Mouse (Mus musculus): ENCODE measurements around the gene Higd1b. TPM values are rescaled to one million over a fixed set of nuclear protein-coding genes. Genes with fewer than 3 reads are reported as not detected.

The Higd1b gene
- polyA plus RNA-seq, 1 experiment from 2014 or later = 2.0 TPM

DNA sequence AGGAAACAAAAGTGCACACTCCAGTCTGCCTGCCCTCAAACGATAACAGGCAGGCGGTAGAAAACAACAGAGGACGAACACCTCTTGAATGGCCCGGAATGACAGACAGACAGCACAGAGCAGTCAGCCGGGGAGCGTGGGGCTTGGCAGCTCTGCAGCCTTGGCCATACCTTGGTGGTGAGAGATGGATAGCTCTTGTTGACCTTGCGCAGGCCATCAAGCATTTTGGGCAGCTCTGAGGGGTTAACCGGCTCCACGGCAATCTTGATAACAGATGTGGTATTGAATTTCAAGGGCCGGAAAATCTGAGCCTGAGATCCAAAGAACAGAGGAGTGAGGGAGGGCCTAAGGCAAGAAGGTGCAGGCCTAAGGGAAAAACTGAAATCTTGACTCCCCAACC, 10.3 kb downstream of the Higd1b start:
- H3K4me3 ChIP-seq = no peak overlapping the region
- 92% methylated on average over 10 of the region's 10 CpGs for WGBS
- H3K27me3 ChIP-seq = no peaks in the 10 kb centered on the region
- H3K9ac ChIP-seq = no peak overlapping the region
- H3K4me2 ChIP-seq = no peak overlapping the region
- H3K4me1 ChIP-seq = no peaks in the 10 kb centered on the region
- H3K9me3 ChIP-seq (replicated peaks) = no peaks in the 10 kb centered on the region
- no peak overlapping the region for H3K27ac ChIP-seq
- H3K36me3 ChIP-seq (ENCODE audit: poor library complexity, severe bottlenecking) = peaks cover 100% of the 10 kb centered on the region
- ATAC-seq = no peak

DNA sequence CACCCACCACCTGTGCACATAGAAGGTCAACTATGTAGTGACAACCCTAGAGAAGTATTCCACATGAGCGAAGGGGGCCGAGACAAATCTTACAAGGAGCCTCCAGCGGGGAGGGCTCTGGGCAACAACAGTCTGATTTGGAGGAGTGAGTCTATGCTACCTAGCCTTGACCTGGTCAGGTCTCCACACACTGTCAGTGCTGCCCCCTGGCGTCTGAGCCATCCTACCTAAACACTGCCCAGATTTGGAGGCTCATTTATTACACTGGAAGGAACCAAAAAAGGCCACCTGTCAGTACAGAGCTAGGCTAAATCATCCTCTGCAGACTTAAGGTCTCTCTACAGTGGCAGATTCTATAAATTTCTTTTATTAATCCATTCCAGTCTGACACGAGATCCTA, 16.2 kb downstream of the Higd1b start:
- Histone ChIP-seq H3K27me3 (no peaks in the 10 kb centered on the region), H3K4me2 (no peak overlapping the region), H3K27ac (no peak overlapping the region), H3K4me1 (no peaks in the 10 kb centered on the region), H3K36me3 (ENCODE audit: poor library complexity, severe bottlenecking) (peaks cover 98% of the 10 kb centered on the region), H3K4me3 (no peak overlapping the region), H3K9me3 (replicated peaks) (no peaks in the 10 kb centered on the region), H3K9ac (no peak overlapping the region)
- ATAC-seq = no peak
- WGBS = 67% methylated on average over 5 of the region's 5 CpGs

DNA sequence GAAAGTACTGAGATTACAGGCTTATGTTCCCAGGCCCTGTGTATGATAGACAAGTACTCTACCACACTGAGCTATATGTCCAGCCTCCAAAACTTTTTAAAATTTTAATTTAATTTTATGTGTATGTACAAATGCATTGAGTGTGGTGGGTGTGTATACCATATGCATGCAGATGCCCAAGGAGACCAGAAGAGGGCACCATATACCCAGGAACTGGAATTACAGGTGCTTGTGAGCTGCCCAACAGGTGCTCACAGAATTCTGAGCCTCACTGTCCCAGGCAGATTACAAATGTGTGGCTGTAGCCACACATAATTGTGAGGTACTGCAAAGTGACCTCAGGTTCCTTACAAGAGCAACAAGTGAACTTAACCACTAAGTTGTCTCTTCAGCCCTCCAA, 18.1 kb downstream of the Higd1b start:
- Histone ChIP-seq H3K9ac (no peak overlapping the region), H3K4me3 (no peak overlapping the region), H3K9me3 (replicated peaks) (no peaks in the 10 kb centered on the region), H3K4me1 (no peaks in the 10 kb centered on the region), H3K27me3 (no peaks in the 10 kb centered on the region), H3K27ac (no peak overlapping the region), H3K36me3 (ENCODE audit: poor library complexity, severe bottlenecking) (peaks cover 98% of the 10 kb centered on the region), H3K4me2 (no peak overlapping the region)
- no peak for ATAC-seq

DNA sequence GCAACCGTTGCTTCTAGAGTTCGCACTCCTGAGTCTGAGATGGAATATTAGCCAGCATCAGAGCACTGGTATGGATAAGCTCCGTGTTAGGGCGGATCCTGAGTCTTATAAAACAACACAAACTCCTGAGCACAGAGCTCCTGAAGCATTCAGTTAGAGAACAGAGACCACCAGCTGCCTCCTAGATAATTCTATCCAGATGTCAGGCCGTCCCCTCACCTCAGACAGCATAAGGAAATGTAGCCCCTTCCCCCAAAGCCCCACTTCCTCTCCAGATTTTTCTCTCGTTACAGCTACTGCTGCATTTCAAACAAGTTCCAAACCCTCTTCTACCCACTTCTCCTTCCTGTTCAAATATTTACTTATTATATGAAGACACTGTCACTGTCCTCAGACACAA, 20.3 kb downstream of the Higd1b start:
- WGBS = 89% methylated on average over 6 of the region's 6 CpGs
- H3K9ac ChIP-seq = no peak overlapping the region
- no peak overlapping the region for H3K4me3 ChIP-seq
- H3K36me3 ChIP-seq (ENCODE audit: poor library complexity, severe bottlenecking) = peaks cover 98% of the 10 kb centered on the region
- H3K27ac ChIP-seq = no peak overlapping the region
- no peaks in the 10 kb centered on the region for H3K4me1 ChIP-seq
- H3K4me2 ChIP-seq = no peak overlapping the region
- no peaks in the 10 kb centered on the region for H3K27me3 ChIP-seq
- H3K9me3 ChIP-seq (replicated peaks) = no peaks in the 10 kb centered on the region
- no peak for ATAC-seq

DNA sequence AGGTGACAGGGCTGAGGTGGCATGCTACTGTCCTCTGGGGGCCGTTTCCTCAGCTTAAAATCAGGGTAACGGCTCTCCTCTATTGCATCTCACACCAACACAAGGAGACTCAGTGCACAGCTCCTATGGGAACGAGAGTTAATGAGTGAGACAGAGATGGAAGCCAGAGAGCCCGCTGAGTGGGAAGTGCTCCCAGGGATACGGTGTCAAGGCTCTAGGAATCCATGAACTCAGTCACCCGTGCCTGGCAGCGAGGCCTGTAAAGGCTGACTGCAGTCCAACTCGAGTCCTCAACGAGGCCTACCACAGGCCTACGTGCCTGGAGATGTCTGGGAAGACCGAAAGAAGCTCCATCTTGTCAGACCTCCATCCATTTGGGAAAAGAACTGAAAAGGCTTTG, 23.3 kb downstream of the Higd1b start:
- no peaks in the 10 kb centered on the region for H3K27me3 ChIP-seq
- no peaks in the 10 kb centered on the region for H3K9me3 ChIP-seq (replicated peaks)
- no peak overlapping the region for H3K4me2 ChIP-seq
- peaks cover 98% of the 10 kb centered on the region for H3K36me3 ChIP-seq (ENCODE audit: poor library complexity, severe bottlenecking)
- H3K27ac ChIP-seq = no peak overlapping the region
- H3K9ac ChIP-seq = no peak overlapping the region
- no peak overlapping the region for H3K4me3 ChIP-seq
- H3K4me1 ChIP-seq = no peaks in the 10 kb centered on the region
- ATAC-seq = no peak
- 90% methylated on average over 11 of the region's 11 CpGs for WGBS

DNA sequence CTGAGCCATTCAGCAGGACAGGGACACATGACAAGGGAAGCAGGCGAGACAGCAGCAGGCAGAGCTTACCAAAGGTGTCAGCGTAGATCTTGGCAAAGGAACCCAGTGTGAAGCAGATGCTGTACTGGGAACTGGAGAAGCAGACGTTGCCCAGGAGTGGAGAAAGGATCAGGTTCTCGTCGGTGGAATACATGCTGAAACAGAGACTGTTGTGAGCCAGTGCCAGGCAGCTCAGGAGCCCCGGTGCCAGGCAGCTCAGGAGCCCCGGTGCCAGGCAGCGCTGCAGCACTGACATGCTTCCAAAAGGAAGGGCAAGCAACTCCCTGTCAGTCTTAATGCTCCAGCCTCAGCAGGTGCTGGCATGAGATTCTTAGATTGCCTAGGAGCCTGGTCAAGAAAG, 24.3 kb downstream of the Higd1b start:
- H3K4me2 ChIP-seq = no peak overlapping the region
- peaks cover 92% of the 10 kb centered on the region for H3K36me3 ChIP-seq (ENCODE audit: poor library complexity, severe bottlenecking)
- no peak overlapping the region for H3K4me3 ChIP-seq
- no peak for ATAC-seq
- 86% methylated on average over 8 of the region's 8 CpGs for WGBS
- H3K9ac ChIP-seq = no peak overlapping the region
- no peak overlapping the region for H3K27ac ChIP-seq
- no peaks in the 10 kb centered on the region for H3K4me1 ChIP-seq
- H3K9me3 ChIP-seq (replicated peaks) = no peaks in the 10 kb centered on the region
- no peaks in the 10 kb centered on the region for H3K27me3 ChIP-seq

DNA sequence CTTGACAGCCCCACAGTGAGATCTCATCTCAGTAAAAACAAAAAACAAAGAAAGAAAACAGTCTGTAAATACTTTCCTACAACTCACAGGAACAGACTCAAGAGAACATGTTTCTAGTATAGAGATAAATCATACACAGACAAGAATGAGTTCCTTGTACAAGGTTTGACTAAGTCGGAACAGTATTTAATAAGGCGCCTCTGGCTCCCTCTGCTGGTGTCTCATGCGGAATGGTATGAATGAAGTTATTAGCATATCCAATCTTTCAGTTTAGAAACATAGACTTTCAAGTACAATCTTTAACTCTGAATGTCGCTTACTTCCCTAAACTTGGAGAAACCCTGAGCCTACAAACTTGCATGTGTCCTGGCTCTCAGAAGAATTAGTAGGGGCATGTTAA, 28.6 kb downstream of the Higd1b start:
- 44% methylated on average over 4 of the region's 4 CpGs for WGBS
- H3K36me3 ChIP-seq (ENCODE audit: poor library complexity, severe bottlenecking) = peaks cover 89% of the 10 kb centered on the region
- H3K27me3 ChIP-seq = no peaks in the 10 kb centered on the region
- ATAC-seq = no peak
- no peaks in the 10 kb centered on the region for H3K4me1 ChIP-seq
- no peak overlapping the region for H3K4me3 ChIP-seq
- no peak overlapping the region for H3K4me2 ChIP-seq
- no peak overlapping the region for H3K27ac ChIP-seq
- no peaks in the 10 kb centered on the region for H3K9me3 ChIP-seq (replicated peaks)
- H3K9ac ChIP-seq = no peak overlapping the region

DNA sequence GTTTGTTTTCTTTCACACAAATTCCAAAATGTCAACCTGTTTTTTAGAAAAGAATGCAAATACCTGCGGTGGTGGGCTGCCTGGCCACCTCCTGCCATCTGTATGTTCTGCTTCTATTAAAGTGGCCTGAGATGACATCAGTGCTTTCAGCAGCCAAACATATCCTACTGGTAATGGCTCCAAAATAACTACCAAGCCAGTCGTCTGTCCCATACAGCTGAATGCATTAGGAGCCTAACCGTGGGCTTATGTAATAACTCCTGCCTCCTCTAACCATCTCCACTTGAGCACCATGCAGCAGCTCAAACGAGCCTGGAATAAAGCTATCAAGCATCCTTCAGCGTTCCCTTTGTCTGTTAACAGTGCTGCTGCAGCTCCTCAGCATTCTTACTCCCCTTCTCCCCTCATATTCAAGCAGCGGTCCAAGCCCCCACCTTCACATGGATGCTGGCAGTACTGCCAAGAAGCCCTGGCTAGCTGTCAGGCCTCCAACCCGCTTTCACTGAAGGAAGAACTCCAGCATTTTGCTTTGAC, 39.2 kb downstream of the Higd1b start:
- H3K4me2 ChIP-seq = no peak overlapping the region
- 81% methylated on average over 7 of the region's 7 CpGs for WGBS

DNA sequence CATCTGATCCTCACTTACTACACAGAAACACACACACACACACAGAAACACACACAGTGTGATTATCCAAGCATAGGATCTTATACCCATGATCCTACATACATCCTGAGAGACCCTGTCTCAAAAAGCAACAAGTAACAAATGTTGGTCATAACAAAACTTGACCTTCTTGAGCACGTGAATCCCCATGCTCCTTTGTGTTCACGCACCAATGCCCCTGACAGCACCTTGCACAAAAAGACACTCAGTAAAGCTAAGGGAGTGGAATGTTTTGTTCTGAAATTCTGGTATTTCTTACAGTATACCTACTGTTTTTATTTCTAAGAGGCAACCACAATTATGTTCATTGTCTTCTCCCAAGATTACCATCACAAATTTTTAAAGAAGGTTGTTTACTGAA, 43.9 kb downstream of the Higd1b start:
- no peak for ATAC-seq
- Histone ChIP-seq H3K4me3 (peak overlapping the region; percentile 66), H3K27ac (no peak overlapping the region), H3K4me2 (peak overlapping the region; percentile 77), H3K4me1 (peaks cover 23% of the 10 kb centered on the region), H3K9ac (no peak overlapping the region), H3K9me3 (replicated peaks) (no peaks in the 10 kb centered on the region), H3K36me3 (ENCODE audit: poor library complexity, severe bottlenecking) (peaks cover 31% of the 10 kb centered on the region), H3K27me3 (no peaks in the 10 kb centered on the region)
- 47% methylated on average over 2 of the region's 2 CpGs for WGBS

More for the DNA sequence above, 39.2 kb downstream of the Higd1b start:
- Histone ChIP-seq H3K9me3 (replicated peaks) (no peaks in the 10 kb centered on the region), H3K27ac (no peak overlapping the region), H3K36me3 (ENCODE audit: poor library complexity, severe bottlenecking) (peaks cover 67% of the 10 kb centered on the region), H3K9ac (no peak overlapping the region), H3K27me3 (no peaks in the 10 kb centered on the region), H3K4me1 (peaks cover 11% of the 10 kb centered on the region), H3K4me3 (no peak overlapping the region)
- no peak for ATAC-seq

DNA sequence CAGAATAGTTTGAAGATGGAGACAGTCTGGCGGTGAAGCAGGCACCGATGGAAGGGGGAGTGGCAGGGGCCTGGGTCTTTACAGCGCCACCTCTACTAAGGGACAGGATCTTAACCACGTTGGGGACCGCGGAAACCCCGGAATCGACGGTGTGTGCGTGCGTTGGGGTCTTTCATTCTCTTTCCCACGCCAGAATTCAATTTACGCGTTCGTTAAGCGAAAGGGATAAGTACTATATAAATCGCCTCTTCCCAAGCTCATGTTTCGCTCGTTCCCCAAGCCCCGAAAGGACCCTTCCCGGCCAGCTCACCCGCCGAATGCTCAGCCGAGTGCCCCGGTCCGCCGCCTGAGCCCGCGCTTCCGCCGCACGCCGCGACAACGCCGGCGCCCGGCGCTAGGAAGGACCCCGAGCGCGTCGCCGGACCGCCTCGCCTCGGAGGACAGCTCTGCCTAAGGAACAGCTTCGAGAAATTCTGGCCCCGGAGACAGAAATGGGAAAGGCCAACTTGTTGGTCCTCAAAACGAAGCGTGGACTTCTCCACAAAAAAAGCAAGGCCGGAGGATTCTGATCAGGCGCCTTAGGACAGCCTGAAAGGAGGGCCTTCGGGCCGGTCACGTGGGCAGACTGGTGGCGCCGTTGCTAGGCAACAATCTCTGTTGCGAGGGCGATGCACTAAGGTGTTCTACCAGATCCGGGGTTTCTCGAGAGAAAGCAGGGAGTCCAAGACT, 45.1 kb downstream of the Higd1b start, which contains the start of the genes Eftud2 and Ccdc103:
Gene Eftud2 (minus strand): TSS at position 401 of the 729 bp plus-strand sequence.
Gene Ccdc103 (plus strand): TSS at position 620 of the 729 bp plus-strand sequence.
- H3K4me3 ChIP-seq = peak within 1 kb of the TSS; percentile 66
- peaks cover 19% of the 10 kb centered on the region for H3K36me3 ChIP-seq (ENCODE audit: poor library complexity, severe bottlenecking)
- H3K4me1 ChIP-seq = peaks cover 23% of the 10 kb centered on the region
- no peaks in the 10 kb centered on the region for H3K27me3 ChIP-seq
- WGBS = under 1% methylated on average over 62 of the region's 62 CpGs
- peak within 1 kb of the TSS; percentile 83 for H3K9ac ChIP-seq
- ATAC-seq = peak; percentile 95
- peak within 1 kb of the TSS; percentile 77 for H3K4me2 ChIP-seq
- no peaks in the 10 kb centered on the region for H3K9me3 ChIP-seq (replicated peaks)
- H3K27ac ChIP-seq = peak within 1 kb of the TSS; percentile 79

DNA sequence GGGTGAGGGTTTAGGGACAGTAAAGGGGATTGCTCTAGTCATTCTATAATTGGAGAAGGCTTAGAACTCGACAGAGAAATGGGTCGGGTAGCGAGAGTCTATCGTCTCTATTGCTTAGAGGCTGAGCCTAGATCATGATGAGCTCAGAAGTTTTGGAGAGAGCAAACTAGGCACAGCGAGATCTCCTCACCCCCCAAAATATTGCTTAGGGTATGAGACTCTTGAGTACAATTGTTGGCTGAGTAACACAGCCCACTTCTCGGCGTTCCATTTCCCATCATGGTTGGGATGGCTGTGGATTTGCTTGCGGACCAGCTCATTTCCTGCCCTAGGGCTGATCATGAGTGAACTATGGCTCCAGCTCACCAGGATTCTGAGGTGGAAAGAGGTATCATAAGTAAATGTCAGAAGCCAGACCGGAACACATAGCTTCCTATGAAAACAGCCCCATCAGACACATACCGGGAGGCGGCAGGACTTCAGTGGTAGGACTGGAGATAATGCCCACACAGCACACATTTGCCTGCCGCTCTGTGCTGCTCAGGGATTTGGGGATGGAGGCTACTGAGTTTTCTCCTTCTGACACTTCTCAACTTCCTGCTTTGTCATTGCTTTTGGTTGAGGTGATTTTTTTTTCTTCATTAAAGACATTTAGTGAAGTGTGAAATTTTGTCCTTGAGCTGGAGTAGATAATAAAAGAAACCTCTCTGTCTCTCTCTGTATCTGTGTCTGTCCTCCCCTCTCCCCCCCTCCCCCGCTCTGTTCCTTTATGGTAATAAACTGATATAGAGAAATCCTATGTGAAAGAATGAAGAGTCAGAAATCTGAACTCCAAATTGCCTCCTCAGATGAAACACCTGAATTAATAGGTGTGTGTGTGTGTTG, 45.9 kb downstream of the Higd1b start:
- Histone ChIP-seq H3K9me3 (replicated peaks) (no peaks in the 10 kb centered on the region), H3K27ac (peak overlapping the region; percentile 79), H3K27me3 (no peaks in the 10 kb centered on the region), H3K4me3 (peak overlapping the region; percentile 66), H3K36me3 (ENCODE audit: poor library complexity, severe bottlenecking) (peaks cover 12% of the 10 kb centered on the region), H3K9ac (peak overlapping the region; percentile 83), H3K4me1 (peaks cover 23% of the 10 kb centered on the region), H3K4me2 (peak overlapping the region; percentile 77)
- WGBS = 17% methylated on average over 13 of the region's 13 CpGs
- no peak for ATAC-seq

DNA sequence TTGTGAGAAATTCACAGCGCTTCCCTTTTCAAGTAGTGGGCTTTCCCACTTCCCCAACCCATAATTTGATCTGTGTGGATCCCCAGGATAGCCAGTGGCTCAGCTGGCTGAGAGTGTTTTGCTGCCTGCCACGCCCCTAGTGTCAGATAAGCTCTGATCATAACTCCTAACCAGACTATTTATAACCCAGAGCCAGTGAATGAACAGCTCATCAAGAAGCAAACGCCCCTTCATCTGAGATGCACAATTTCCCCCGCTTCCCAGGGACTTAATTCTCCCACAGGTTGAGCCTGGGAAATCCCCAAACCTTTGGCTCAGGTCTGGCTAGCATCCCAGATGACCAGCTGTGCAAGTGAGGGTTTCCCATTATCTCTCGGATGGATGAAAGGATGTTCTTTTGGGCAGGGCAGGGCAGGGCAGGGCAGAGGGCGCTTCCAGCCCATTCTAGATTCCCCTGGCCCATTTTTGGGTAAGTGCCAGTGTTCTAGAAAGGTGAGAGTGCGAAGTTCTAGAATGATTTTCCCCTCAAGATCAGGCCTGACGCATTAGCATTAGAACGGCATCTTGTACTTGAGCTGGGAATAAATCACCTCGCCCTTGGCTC, 49.1 kb downstream of the Higd1b start, which contains the start of gene Fam187a:
Gene Fam187a (plus strand): TSS at position 554 of the 604 bp plus-strand sequence.
- 53% methylated on average over 10 of the region's 10 CpGs for WGBS

More for the DNA sequence above, 49.1 kb downstream of the Higd1b start, which contains the start of gene Fam187a:
- H3K27ac ChIP-seq = no peak within 1 kb of the TSS
- ATAC-seq = no peak
- H3K4me3 ChIP-seq = no peak within 1 kb of the TSS
- H3K4me2 ChIP-seq = no peak within 1 kb of the TSS
- H3K36me3 ChIP-seq (ENCODE audit: poor library complexity, severe bottlenecking) = no peaks in the 10 kb centered on the region
- no peak within 1 kb of the TSS for H3K9ac ChIP-seq
- H3K27me3 ChIP-seq = peaks cover 8% of the 10 kb centered on the region; the same call in 1 of the 2 replicates
- peaks cover 15% of the 10 kb centered on the region for H3K4me1 ChIP-seq
- H3K9me3 ChIP-seq (replicated peaks) = no peaks in the 10 kb centered on the region
